Mouse (Mus musculus) layer of hippocampus, adult 9-10 months (tissue): ENCODE data around the gene Tas2r143.

Experiments
- DNase-seq: peaks from one replicate; pipeline ENCODE4 v3.0.0; 2022; ENCODE audit warnings: low spot score

Tas2r143 gene

GRCm38 (mm10) chr6:42397041-42397657 lies 2.9 kb upstream of the Tas2r143 start:
- no peak for DNase-seq

GRCm38 (mm10) chr6:42398285-42398684 lies 1.8 kb upstream of the Tas2r143 start:
- no peak for DNase-seq

GRCm38 (mm10) chr6:42398998-42399397 lies 1.0 kb upstream of the Tas2r143 start:
- no peak for DNase-seq

GRCm38 (mm10) chr6:42405134-42405533 lies 5.1 kb downstream of the Tas2r143 start, which contains the start of gene Tas2r135:
Gene Tas2r135 (plus strand): TSS chr6:42405434.
- DNase-seq = no peak

GRCm38 (mm10) chr6:42419443-42419842 lies 19.4 kb downstream of the Tas2r143 start:
- no peak for DNase-seq

DNA sequence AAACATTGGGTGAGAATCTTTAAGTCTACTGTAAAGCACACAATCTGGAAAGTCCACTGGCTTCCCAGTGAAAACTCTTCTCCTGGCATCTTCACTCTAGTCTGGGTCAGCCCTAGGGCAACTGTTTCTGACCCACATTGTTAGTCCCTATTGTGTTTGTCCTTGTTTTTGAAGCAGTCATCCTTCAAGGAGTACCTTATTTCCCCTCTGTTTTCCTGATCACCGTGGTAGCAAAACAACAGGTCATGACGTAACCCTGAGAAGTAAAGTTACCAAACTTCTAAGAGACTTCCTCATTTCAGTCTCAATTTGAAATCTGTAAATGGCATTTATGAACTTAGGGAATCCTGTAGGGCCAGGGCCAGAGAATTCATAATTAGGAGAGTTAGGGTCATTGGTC lies 21.4 kb downstream of the Tas2r143 start:
- DNase-seq = no peak

DNA sequence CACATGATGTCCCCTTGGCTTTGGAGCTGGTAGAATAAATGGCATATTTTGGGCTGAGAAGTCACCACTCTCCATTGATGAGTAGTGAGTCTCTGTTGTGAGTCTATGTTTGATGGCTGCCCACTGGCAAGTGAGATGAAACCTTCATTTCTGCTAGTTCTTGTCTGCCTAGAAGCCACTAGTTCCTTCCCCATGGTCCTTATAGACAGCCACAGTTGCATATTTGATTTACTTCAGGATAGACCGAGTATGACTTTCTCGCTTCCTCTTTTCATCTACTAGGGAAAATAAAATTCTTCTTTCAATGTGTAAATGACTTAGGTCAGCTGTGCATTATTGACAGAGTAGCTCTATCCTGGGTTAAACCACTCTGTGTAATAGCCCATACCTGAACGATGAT lies 24.4 kb downstream of the Tas2r143 start:
- DNase-seq = no peak

DNA sequence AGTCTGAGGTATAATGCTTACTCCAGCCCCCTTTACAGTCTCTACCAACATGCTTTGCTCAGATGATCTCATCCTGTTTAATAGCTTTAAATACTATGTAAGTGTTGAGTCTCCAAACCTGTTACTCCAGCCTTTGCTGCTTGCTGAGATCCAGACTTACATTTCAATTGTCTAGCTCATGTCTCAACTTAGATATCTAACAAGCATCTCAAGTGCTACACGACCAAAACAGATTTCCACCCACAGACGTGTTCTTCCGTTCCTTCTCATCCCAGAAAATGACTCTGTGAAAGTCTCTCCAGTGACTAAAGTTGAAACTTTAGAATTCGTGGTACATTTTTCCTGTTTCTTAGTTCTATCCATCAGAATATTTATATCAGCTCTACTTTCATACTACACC lies 26.3 kb downstream of the Tas2r143 start:
- no peak for DNase-seq

DNA sequence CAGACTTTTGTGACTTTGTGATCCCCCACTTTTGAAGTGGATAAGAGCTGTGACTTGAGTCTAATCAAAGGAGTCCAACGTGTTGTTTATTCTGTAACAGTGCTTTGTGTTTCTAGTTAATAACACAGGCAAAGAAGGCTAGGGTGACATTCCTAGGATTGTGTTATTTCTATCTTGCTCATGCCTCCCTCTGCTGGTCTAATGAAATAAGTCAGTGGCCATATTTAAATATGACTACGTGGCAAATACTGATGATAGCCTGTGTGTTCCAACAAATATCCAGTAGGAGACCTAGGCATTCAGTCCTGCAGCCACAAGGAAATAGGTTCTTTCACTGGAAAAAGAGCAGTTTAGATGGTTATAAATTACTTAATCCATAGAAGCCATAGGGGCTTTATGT lies 33.5 kb downstream of the Tas2r143 start:
- no peak for DNase-seq

GRCm38 (mm10) chr6:42434446-42434845 lies 34.4 kb downstream of the Tas2r143 start, which contains the start of gene Tas2r126:
Gene Tas2r126 (plus strand): TSS chr6:42434535.
- no peak for DNase-seq

DNA sequence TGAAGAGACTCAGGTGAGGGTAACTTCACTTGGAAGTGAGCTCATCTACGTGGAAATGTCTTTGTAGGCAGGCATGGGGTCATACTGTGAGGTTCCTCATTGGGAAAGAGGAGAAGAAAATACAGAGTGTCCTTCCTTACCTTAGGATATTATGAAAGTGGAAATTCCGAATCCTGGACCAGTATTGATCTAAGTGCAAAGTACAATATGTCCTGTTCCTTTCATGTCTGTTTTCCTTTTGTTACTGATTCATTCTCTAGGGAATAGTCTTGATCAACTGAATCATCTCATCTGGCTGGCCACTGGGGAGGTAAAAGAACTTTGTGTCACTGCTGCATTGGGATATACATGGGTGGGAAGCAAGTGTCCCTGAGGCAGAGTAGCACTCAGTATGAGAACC lies 35.5 kb downstream of the Tas2r143 start:
- DNase-seq = no peak

- no peak for DNase-seq
Observed at GRCm38 (mm10) chr6:42441395-42441794, 41.4 kb downstream of the Tas2r143 start.

- no peak for DNase-seq
Observed at GRCm38 (mm10) chr6:42444491-42444890, 44.5 kb downstream of the Tas2r143 start.

DNA sequence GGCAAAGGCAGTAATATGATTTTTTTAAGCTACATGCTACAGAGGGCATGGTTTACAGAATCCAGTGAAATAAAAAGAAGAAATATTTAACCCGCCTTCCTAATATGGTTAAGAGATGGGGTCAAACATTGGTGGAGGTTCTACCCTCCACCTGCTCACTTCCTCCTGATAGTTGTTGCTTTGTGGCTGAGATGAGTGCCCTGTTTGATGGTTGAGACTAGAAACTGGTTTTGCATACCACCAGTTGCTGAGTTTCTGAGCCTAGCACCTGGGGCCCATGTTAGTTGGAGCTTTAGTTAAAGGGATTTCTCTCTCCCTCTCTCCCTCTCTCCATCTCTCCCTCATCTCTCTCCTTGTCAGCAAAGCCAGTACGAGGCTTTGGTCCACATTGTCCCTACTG lies 47.3 kb downstream of the Tas2r143 start:
- DNase-seq = no peak
